Mouse (Mus musculus) midbrain, embryonic 12.5 days (tissue): ENCODE measurements at regions not wholly inside any gene's neighbourhood (a gene's known extent, or its start where the extent isn't known, plus 50 kb on each side); places are given as distances from the start of the nearest gene placed in this dataset.
"Not testable (repeated sequence)": the region's sequence is repeated elsewhere in the genome, so short reads cannot be mapped to it uniquely, and the experiment has no call there.

Experiments
- ATAC-seq: fragments of 200-750 bp; cut with Nextera tagmentation; 2 replicates; pipeline ENCODE4 v1.8.0; 2017; ENCODE audit warnings: low read depth, moderate TSS enrichment, moderate library complexity; ENCODE audit not compliant: low FRiP score
- H3K27ac ChIP-seq: fragments of 300-500 bp; sonication (generic); replicated peaks from 2 replicates; pipeline ENCODE4 v1.5.1; 2016; ENCODE audit warnings: mild to moderate bottlenecking
- H3K27me3 ChIP-seq: fragments of 300-500 bp; sonication (generic); 2 replicates; pipeline ENCODE4 v1.6.1; 2016; ENCODE audit warnings: mild to moderate bottlenecking
- H3K36me3 ChIP-seq: fragments of 300-500 bp; sonication (generic); 2 replicates; pipeline ENCODE4 v1.6.1; 2016
- H3K4me1 ChIP-seq: fragments of 300-500 bp; sonication (generic); 2 replicates; pipeline ENCODE4 v1.6.1; 2016
- H3K4me2 ChIP-seq: fragments of 300-500 bp; sonication (generic); replicated peaks from 2 replicates; pipeline ENCODE4 v1.6.1; 2016; ENCODE audit warnings: mild to moderate bottlenecking, moderate library complexity
- H3K4me3 ChIP-seq: fragments of 300-500 bp; sonication (generic); 2 replicates; pipeline ENCODE4 v1.5.1; 2016; ENCODE audit warnings: mild to moderate bottlenecking
- H3K9ac ChIP-seq: fragments of 300-500 bp; sonication (generic); replicated peaks from 2 replicates; pipeline ENCODE4 v1.6.1; 2016; ENCODE audit warnings: mild to moderate bottlenecking, moderate library complexity
- H3K9me3 ChIP-seq: fragments of 300-500 bp; sonication (generic); 2 replicates; pipeline ENCODE4 v1.6.1; 2016; ENCODE audit warnings: mild to moderate bottlenecking
- WGBS: fragments of 180-500 bp; shearing (Covaris S2); methylation state at CpG from one replicate; pipeline ENCODE4 v1.1.7; 2016; 5-methylcytosine and 5-hydroxymethylcytosine counted together

DNA sequence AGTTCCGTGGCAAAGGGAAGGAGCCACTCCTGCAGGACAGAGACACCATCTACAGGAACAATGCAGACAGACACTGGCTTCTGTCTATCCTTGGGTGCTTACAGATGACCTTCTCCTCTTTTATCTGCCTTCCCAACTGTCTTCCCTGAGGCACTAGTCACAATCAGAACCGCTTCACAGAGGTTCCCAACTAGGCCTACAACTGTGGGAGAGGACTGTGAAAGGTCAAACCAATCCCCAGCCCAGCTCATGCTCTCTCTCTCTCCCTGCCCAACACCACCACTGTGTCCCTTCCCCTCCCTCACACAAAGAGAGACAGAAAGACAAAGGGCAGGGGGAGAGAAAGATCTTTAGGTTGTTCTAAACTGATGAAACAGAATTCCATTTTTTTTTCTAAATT lies 61.3 kb downstream of the Tmem17 start:
- no peak overlapping the region for H3K27ac ChIP-seq
- 60% methylated on average over 2 of the region's 2 CpGs for WGBS

DNA sequence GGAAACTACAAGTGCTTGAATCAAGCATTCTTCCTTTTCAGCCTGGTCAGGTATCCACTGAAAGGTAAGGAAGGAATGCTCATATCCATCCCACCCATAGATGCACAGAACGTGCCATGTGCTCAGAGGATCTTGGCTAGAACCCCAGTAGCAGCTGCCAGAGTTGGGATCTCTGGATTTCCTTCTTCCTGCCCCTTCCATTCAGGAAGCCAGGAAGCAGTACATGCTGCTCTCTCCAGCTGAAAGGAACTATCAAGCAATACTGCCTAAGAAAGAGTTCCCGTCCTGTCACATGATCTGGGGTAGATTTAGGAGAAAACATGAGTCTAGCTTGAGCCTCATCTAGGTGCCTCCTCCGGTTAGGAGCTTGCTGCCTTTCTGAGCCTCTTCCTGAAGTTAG lies 61.9 kb downstream of the Tmem17 start:
- no peak overlapping the region for H3K9ac ChIP-seq
- H3K9me3 ChIP-seq, result no peaks in the 10 kb centered on the region
- no peak for ATAC-seq
- no peaks in the 10 kb centered on the region for H3K36me3 ChIP-seq
- no peak overlapping the region for H3K4me3 ChIP-seq
- no peak overlapping the region for H3K27ac ChIP-seq
- no peaks in the 10 kb centered on the region for H3K4me1 ChIP-seq
- no peaks in the 10 kb centered on the region for H3K27me3 ChIP-seq
- 86% methylated on average over 3 of the region's 3 CpGs for WGBS
- H3K4me2 ChIP-seq, result no peak overlapping the region

More for the DNA sequence above, 61.3 kb downstream of the Tmem17 start:
- Histone ChIP-seq H3K27me3 (no peaks in the 10 kb centered on the region), H3K4me2 (no peak overlapping the region), H3K9ac (no peak overlapping the region), H3K4me3 (no peak overlapping the region), H3K9me3 (no peaks in the 10 kb centered on the region), H3K4me1 (no peaks in the 10 kb centered on the region), H3K36me3 (no peaks in the 10 kb centered on the region)
- no peak for ATAC-seq

DNA sequence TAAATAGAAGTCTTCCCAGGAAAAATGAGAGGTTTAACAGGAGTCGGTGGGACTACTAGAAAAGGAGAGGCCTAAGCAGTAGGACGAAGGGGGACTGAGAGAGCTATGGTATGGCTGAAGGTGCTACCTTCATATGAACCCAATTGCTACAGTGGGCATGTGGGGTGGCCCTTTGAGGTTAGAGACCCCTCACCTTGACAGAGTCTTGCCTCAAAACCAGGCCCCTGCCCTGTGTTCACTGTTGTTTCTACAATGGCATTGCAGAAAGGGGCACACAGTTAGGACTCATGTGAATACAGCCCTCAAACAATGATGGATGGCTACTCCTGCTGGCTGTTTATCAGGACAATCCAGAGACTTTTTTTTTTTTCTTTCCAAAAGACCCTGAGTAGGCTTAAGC lies 62.6 kb downstream of the Tmem17 start:
- H3K27ac ChIP-seq, result no peak overlapping the region
- 100% methylated on average over 2 of the region's 2 CpGs for WGBS
- H3K4me2 ChIP-seq, result no peak overlapping the region
- no peak for ATAC-seq
- no peak overlapping the region for H3K9ac ChIP-seq
- H3K36me3 ChIP-seq, result no peaks in the 10 kb centered on the region
- no peak overlapping the region for H3K4me3 ChIP-seq
- H3K4me1 ChIP-seq, result no peaks in the 10 kb centered on the region
- H3K9me3 ChIP-seq, result no peaks in the 10 kb centered on the region
- H3K27me3 ChIP-seq, result no peaks in the 10 kb centered on the region

DNA sequence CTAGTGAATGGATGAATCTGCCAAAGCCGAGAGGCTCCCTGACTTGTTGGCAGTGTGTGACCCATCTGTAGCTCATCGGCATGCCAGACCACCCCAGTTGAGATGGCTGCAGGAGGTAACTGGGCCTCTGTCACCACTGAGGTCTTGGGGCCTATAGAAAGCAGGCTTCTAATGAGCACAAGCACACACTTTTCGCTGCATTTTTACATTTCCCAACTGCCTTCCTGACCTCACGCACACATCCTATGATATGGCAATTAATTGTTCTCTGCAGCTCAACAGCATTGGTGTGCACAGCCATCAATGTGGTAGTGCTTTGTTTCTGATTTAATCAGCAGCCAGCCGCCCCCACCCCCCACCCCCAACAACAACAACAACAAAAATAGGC lies 72.2 kb downstream of the Tmem17 start:
- Histone ChIP-seq H3K27me3 (no peaks in the 10 kb centered on the region), H3K9me3 (no peaks in the 10 kb centered on the region), H3K36me3 (no peaks in the 10 kb centered on the region), H3K9ac (peak overlapping the region; percentile 51; the same call in 1 of the 2 replicates), H3K4me1 (peaks cover 23% of the 10 kb centered on the region), H3K4me2 (peak overlapping the region; percentile 52), H3K27ac (peak overlapping the region; percentile 71), H3K4me3 (peak overlapping the region; percentile 19)
- peak; percentile 71 for ATAC-seq
- 25% methylated on average over 5 of the region's 5 CpGs for whole genome bisulfite sequencing

DNA sequence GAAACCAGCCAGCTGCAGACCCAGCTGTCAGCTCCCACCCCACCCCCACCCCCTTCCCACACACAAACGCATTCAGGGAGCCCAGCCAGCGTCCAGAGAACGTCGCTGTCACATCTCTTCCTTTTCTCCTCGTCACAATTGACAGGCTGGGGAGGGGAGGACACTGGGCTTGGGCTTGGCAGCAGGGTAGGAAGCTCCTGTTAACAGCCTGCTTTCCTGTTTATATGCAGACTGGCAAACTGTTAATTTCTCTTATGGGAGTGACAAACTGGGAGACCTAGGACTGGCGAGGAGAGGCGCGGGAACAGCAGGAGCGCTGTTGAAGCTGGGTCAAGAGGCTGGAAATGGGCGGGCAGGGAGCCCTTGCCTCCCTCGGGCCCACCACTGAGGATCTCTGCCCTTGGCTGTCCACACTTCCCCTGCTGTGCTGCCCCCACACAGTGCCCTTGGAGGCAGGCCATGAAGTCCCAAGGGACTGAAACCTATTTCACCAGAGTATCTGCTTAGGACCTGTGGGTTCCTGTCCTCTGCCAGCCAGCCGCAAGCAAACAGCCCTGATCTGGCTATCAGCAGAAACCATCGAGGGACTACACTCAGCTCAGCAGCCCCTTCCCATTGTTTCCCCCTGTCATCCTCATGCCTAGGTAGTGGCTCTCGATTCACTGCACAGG lies 72.7 kb downstream of the Tmem17 start:
- peaks cover 23% of the 10 kb centered on the region for H3K4me1 ChIP-seq

DNA sequence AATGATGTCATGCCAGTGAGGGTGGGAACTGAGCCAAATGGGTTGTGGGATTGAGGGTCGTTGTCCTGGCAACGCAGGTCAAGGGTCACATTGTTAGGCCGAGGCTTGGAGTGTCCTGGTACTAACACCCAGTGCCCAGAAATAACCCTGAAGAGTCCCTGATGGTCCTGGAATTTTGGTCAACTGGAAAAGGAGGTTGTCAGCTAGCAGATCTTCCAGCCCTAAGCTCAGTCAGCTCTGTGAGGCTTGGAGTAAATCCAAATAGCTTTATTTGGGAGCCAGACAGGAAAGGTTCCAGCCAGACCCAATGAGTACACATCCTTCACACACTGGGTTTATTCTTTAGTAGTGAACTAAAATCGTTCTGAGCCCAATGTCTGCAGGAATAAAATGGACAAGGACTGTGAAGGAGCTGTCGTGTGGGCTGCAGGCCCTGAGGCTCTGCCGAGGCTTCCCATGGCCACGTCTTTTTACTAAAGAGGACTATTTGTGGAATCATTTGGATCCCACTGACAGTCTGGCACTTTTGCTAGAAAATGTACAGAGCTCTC lies 75.9 kb downstream of the Tmem17 start:
- 0 out of 2 replicates have a peak overlapping the region, but pooled peaks have one; percentile 46 for H3K27ac ChIP-seq
- 41% methylated on average over 7 of the region's 7 CpGs for WGBS

More for the DNA sequence above, 72.7 kb downstream of the Tmem17 start:
- WGBS, result 9% methylated on average over 14 of the region's 14 CpGs
- H3K36me3 ChIP-seq, result no peaks in the 10 kb centered on the region
- peak; percentile 87 for ATAC-seq
- peak overlapping the region; percentile 19 for H3K4me3 ChIP-seq
- peak overlapping the region; percentile 52 for H3K4me2 ChIP-seq
- H3K27ac ChIP-seq, result peak overlapping the region; percentile 71
- no peaks in the 10 kb centered on the region for H3K27me3 ChIP-seq
- no peaks in the 10 kb centered on the region for H3K9me3 ChIP-seq
- H3K9ac ChIP-seq, result peak overlapping the region; percentile 51

DNA sequence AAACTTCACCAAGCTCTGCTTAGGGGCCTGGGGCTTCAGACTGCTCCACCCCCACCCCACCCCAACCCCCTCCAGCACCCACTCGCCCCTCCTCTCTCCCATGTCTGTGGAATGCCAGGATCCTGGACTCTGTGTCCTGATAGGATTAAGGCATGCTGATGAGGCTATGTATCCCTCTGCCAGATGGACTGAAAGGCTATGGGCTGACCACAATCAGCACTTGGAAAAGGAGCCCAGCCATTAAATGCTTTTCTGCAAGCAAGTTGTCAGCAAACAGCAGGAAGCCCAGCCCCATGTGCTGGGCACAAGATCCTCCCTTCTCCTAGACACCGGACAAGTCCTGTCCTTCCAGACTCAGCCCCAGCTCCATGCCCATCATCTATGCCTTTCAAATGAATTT lies 76.7 kb downstream of the Tmem17 start:
- no peak overlapping the region for H3K27ac ChIP-seq
- H3K9me3 ChIP-seq, result no peaks in the 10 kb centered on the region

More for the DNA sequence above, 75.9 kb downstream of the Tmem17 start:
- H3K9ac ChIP-seq, result no peak overlapping the region
- H3K4me2 ChIP-seq, result no peak overlapping the region
- peaks cover 23% of the 10 kb centered on the region for H3K4me1 ChIP-seq
- H3K9me3 ChIP-seq, result no peaks in the 10 kb centered on the region
- no peaks in the 10 kb centered on the region for H3K27me3 ChIP-seq
- H3K4me3 ChIP-seq, result no peak overlapping the region
- no peaks in the 10 kb centered on the region for H3K36me3 ChIP-seq
- no peak for ATAC-seq

DNA sequence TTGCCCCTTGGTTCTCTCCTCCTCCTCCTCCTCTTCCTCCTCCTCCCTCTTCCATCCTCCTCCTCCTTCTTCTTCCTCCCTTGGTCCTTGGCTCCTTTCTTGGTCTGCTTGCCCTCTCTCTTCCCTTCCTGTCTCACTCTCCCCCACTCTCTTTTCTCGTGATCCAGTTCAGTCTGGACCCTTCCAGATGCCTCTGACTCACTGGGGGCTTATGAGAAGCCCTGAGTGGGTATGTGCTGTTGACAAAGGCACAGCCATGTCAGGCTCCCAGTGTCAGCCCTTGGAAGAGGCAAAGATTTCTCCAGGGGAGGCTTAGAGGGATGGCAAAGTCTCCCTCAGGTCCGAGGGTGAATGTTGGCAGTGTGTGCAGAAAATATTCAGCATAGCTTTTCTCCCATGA lies 78.0 kb downstream of the Tmem17 start:
- H3K4me3 ChIP-seq, result no peak overlapping the region
- no peaks in the 10 kb centered on the region for H3K27me3 ChIP-seq
- H3K9me3 ChIP-seq, result no peaks in the 10 kb centered on the region
- H3K36me3 ChIP-seq, result no peaks in the 10 kb centered on the region
- no peak for ATAC-seq
- no peak overlapping the region for H3K4me2 ChIP-seq
- 55% methylated on average over 2 of the region's 2 CpGs for WGBS
- no peak overlapping the region for H3K9ac ChIP-seq
- H3K27ac ChIP-seq, result no peak overlapping the region
- peaks cover 13% of the 10 kb centered on the region for H3K4me1 ChIP-seq

More for the DNA sequence above, 76.7 kb downstream of the Tmem17 start:
- WGBS, result 11% methylated on average over 2 of the region's 2 CpGs
- Histone ChIP-seq H3K4me1 (peaks cover 23% of the 10 kb centered on the region), H3K27me3 (no peaks in the 10 kb centered on the region), H3K9ac (no peak overlapping the region), H3K4me2 (no peak overlapping the region), H3K4me3 (no peak overlapping the region), H3K36me3 (no peaks in the 10 kb centered on the region)
- ATAC-seq, result peak; percentile 47; the same call in 1 of the 2 replicates

DNA sequence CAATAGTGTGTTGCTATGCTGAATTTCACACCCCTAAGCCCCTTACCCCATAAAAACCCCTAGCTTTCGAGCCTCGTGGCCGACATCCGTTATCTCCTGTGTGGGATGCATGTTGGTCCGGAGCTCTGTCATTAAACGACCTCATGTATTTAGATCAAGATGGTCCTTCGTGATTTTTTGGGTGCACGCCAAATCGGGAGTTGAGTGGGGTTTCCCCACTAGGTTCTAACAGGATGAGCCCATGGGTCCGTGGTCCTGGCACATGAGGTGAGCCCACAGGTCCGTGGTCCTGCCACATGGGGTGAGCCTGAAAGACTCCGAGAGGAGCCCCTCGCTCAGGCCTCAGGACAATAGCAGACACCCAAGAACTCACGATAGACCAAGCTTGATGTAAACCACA lies 79.2 kb downstream of the Tmem17 start:
- ATAC-seq, H3K9ac ChIP-seq, H3K27ac ChIP-seq, H3K9me3 ChIP-seq, H3K36me3 ChIP-seq, H3K4me3 ChIP-seq, H3K4me2 ChIP-seq, H3K27me3 ChIP-seq: not testable (repeated sequence)
- H3K4me1 ChIP-seq, result peaks cover 13% of the 10 kb centered on the region
- WGBS, result 91% methylated on average over 14 of the region's 14 CpGs

DNA sequence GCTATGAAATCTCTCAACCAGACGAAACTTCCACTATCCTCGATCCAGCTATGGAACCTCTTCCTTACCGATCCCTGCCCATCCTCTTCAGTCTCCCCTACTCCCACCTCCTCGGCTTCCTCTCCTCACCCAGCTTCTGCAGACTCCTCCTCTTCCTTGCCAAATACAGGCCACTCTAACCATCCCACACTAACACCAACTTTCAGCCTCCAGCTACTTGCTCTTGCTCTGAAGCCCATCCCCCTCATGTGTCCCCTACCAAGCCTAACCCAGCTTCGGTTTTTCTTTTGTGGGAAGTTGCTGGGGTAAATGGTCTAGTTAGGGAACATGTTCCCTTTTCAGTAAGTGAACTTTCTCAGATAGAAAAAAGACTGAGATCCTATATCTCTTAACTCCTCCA lies 80.8 kb downstream of the Tmem17 start:
- Histone ChIP-seq H3K4me3 (no peak overlapping the region), H3K27ac (no peak overlapping the region), H3K36me3 (no peaks in the 10 kb centered on the region), H3K27me3 (no peaks in the 10 kb centered on the region), H3K9me3 (no peaks in the 10 kb centered on the region), H3K9ac (no peak overlapping the region), H3K4me2 (no peak overlapping the region), H3K4me1 (peaks cover 13% of the 10 kb centered on the region)
- no peak for ATAC-seq
- whole genome bisulfite sequencing, result 90% methylated on average over 5 of the region's 5 CpGs

DNA sequence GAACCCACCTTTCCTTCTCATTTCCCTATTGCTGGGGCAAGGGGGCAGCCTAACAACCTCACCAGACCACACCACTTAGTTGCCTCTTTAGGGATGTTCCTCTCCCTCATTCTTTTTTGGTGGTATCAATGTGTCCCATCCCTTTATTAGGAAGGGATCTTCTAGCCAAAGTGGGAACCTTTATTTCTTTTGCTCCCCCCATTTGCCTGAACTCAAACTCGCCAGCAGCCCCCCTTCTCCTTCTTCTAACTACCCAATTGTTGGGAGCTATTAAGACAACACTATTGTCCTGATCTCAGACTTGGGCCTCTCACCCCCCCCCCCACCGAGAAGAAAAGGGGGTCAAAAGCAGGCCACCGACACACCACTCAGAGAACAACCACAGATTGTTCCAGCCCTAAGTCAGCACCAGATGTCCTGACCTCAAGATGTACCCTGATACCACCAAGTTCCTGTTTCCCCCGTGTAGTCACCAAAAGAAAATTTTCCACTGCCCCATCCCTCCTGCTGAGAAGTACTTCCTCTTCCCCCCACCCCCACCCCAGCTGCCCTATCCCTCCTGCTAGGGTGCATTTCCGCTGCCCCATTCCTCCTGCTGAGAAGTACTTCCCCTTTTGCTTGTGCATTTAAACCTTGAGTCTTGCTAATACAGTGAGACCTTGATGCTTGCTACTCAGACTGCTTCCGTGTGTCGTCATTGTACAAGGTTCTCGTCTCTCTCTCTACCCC lies 84.4 kb downstream of the Tmem17 start:
- H3K36me3 ChIP-seq, result no peaks in the 10 kb centered on the region
- 87% methylated on average over 8 of the region's 8 CpGs for WGBS
- no peak for ATAC-seq

DNA sequence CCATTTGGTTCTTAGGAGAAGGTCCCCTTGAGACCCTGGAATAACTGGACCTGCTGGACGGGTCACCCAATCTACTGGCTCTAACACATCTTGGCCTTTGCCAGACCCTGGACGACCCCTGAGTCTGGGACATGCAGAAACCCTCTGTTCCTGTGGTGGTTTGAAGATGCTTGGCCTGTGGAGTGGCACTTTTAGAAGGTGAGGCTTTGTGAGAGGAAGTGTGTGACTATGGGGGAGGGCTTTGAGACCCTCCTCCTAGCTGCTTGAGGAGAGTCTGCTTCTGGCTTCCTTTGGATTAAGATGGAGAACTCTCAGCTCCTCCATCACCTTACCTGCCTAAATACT lies 84.9 kb downstream of the Tmem17 start:
- H3K4me2 ChIP-seq, result no peak overlapping the region
- no peak overlapping the region for H3K4me3 ChIP-seq
- no peaks in the 10 kb centered on the region for H3K4me1 ChIP-seq
- H3K36me3 ChIP-seq, result no peaks in the 10 kb centered on the region
- no peak for ATAC-seq
- H3K27ac ChIP-seq, result no peak overlapping the region
- no peaks in the 10 kb centered on the region for H3K27me3 ChIP-seq
- H3K9me3 ChIP-seq, result no peaks in the 10 kb centered on the region
- H3K9ac ChIP-seq, result no peak overlapping the region
- WGBS, result 89% methylated on average over 2 of the region's 2 CpGs

More for the DNA sequence above, 84.4 kb downstream of the Tmem17 start:
- no peak overlapping the region for H3K9ac ChIP-seq
- H3K27ac ChIP-seq, result no peak overlapping the region
- H3K4me1 ChIP-seq, result no peaks in the 10 kb centered on the region
- no peak overlapping the region for H3K4me2 ChIP-seq
- no peaks in the 10 kb centered on the region for H3K9me3 ChIP-seq
- H3K27me3 ChIP-seq, result no peaks in the 10 kb centered on the region
- H3K4me3 ChIP-seq, result no peak overlapping the region
